Mouse (Mus musculus) adrenal gland, adult (tissue): ENCODE results near the gene Mthfs.
"Not testable (repeated sequence)": the region's sequence is repeated elsewhere in the genome, so short reads cannot be mapped to it uniquely, and the experiment has no call there.

Experiments
- DNase-seq, 2 experiments: peaks; one replicate each; pipeline ENCODE4 v3.0.0; 2022 to 2023; ENCODE audit warnings: low spot score in 1 of 2; ENCODE audit not compliant: inconsistent age in 2 of 2

The Mthfs gene

DNA sequence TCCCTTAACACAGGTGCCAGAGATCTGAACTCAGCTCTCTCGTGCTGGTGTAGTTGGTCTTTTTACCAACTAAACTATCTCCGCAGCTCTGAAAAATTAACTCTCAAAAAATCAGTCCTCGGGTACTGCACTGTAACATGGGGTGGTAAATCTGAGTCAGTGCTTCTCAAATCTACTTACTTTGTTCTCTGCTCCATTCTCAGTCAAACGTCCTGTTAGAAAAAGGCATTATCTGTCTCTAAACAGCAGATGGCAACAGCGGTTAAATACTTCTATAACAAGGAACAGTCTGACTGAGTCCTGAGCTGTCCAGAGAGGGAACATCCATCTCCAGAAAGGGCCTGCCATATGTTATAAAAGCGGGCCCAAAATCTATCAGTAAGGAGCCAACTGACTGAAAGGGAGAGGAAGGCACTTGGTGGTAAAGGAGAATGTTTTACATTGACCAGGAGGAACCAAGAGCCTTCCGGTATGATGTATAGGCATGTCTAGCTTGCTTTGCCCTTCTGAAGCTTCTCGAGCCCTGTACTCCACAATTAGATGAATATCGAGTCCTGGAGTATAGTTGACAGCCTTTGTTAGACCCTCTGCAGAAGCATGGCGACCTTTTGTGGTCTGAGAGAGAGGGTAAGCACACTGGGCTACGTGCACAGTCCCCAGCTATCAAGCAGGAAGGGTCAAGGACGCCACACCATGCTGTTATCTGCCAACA lies at the start of gene Mthfs:
TSS of gene Mthfs (plus strand) at position 324 of the 712 bp plus-strand sequence.
- peak in 1 of 2 experiments; percentile 73 for DNase-seq

DNA sequence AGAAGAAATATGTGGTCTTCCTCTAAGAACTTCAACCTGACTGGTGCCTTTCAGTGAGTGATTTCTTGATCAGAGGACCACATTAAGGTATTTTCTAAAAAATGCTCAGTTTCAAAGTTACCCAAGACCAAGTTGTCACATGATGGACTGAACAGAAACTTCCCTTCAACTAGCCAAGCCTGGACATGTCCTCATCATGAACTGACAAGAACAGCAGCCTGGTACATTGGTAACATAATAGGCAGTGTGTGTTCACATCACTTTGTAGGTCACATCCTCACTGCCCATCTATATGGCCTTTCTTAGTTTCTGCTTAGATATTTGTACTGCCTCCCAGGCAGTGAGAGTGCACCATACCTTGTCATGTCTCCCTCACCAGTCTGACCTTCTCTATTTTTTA lies 37.9 kb upstream of the Mthfs start:
- not testable (repeated sequence) for DNase-seq

DNA sequence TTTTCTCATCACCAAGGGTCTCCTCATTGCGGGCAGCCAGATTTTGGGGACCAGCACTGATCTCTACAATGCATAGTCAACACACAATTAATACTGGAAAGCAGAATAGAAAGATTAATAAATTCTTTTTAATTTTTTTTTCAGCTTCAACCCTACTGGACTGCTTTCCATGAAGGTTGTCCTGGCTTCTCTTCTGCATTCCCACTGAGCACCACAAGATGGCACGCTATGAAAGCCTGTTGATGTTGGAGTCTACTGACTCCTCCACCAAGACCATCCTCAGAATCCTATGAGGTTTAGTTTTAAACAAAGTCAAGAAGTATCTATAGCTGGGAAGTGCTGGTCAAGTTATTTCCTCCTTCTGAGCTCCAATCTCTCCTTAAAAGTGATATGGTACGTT lies 31.6 kb upstream of the Mthfs start:
- DNase-seq = peak; percentile 55 to 90

DNA sequence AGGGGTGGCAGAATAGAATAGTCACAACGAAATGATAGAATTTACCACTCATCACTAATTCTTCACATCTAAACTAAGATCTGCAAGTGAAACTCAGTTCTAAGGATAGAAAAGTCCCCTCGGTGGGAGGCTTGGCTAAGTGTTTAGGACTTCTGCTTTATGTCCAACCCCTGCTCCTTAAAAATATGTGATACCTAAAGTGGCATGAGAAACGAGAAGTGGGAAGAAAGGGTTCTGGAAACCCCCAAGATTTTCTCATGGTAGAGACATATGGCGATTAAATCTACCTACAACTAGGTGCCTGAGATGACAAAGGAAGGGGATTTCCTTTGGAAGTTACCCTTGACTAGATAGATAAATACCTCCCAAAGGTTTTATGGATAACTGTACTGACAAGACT lies 31.0 kb upstream of the Mthfs start:
- DNase-seq = not testable (repeated sequence)

DNA sequence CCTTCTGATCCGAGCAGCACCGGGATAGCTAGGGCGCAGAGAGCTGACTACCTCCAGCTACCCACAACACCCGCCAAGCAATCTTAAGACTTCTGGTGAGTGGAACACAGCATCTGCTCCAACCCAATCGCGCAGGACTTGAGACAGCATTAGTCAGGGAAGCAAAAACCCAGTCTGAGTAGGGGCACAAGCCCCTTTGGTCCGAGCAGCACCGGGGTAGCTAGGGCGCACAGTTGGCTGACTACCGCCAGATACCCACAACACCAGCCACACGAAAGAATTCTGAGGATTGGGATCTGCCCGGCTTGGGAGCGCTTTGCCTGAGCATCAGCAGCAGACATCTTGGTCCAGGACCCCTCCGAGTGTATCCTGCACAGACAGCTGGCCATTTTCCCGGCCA lies 23.5 kb upstream of the Mthfs start:
- DNase-seq = not testable (repeated sequence)

DNA sequence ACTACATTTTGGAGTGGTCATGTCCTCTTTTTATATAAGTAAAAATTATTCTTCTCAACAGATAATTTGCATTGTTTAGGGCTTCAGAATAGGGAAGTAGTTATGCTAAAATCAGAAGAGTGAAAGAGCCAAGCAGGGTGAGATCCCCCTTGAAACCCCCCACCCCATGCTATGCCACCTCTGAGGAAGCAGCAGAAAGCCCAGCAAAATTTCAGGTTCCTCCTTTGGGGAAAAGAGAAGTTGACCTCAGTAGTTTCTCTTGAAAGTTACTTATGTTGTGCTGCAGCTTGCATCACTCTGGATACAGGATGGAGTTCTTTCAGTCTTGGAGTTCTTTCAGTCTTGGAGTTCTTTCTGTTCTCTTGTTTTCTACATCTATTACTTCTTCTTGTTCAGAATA lies 15.0 kb upstream of the Mthfs start:
- DNase-seq = not testable (repeated sequence)

DNA sequence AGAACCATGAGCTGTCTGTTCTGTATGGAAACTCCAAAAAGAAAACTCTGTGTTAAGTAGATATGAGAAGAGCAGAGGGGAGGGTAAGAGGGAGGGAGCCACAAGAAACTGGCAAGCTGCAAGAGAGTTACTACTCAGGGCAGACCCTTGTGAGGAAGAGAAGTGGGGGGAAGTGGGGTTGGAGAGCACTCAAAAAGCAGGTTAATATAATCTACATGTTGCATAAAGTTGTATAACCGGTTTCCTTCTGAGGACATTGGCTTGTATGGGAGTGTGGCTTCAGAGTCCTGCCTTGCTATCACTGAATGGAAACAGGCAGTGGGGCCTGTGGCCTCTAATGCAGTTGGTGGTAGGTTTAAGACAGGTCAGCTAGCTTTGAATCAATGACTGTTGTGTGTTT lies 13.0 kb upstream of the Mthfs start:
- DNase-seq = not testable (repeated sequence)

DNA sequence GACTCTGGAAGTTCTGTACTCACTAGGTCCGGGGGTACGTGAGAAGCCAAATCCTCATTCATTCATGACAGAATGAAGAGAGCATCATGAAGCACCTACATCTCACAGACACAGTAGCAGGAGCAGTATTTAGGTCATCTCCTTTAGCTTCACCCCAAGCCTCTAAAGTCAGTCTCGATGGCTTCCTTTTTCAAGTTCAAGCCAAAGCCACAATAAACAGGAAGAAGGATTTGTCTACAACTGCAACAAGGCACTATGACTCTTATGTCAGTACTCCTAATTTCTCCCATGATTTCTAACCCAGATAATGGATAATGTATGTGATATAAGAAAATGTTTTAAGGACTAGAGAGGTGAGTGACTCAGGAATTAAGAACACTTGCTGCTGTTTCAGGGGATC lies 12.1 kb upstream of the Mthfs start:
- DNase-seq = not testable (repeated sequence)

DNA sequence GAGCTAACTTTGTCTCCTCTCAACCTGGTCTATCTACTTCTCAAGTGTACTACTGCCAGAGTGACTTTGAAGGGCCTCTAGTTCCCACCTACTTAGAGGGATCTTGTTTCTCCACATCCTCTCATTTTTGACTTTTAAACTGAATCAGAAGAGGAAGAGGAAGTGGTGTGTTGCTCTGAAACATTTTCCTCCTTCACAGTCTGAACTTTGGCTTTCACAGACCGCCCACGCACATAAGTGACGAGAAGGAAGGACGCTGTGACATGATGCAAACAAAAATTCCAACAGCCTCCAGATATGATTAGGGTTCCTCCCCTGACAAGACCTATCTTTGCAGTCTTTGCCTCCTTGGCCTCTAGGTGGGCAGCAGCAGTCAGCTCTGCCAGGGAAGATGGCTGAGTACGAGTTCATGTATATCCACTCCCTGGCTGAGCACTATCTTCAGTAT lies 11.5 kb upstream of the Mthfs start, which contains the start of the genes Bcl2a1b and Gm29094:
TSS of gene Bcl2a1b (plus strand) at position 241 of the 448 bp plus-strand sequence.
TSS of gene Gm29094 (plus strand) at position 411 of the 448 bp plus-strand sequence.
- DNase-seq = peak in 1 of 2 experiments; percentile 51

DNA sequence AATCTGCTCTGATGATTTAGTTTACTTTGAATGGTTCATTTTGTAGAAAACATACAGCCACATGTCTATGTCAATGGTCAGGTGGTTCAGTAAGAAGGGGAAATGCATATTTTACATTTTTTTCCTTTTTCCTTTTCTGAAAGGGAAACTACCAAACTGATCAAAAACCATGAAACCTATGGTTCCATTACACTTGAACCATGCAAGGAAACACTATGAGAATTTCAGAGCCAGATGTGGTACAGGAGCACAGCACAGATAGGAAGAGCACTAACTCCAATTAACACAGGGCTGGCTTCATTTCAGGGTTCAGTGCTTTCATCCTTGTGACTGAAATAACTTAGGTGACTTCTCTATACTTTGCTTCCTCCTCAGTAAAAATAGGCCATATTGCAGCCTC lies 8.2 kb upstream of the Mthfs start:
- not testable (repeated sequence) for DNase-seq

DNA sequence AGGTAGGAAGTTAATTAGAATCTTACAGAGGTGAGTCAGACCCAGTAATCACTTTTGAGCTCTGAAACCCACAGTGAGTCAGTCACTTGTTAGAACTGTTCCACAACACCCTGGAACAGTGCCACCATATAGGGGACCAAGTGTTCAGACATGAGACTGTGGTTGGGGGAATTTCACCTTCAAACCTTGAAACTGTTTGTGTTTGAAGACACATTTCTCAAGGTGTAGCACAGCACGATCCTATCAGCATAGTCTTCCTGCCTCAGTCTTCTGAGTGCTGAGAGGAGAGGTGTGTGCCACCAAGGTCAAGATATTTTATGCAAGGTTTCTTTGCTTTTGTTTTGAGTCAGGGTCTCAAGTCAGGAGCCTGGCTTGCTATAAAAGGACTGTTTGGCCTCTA lies 1.5 kb upstream of the Mthfs start:
- not testable (repeated sequence) for DNase-seq

DNA sequence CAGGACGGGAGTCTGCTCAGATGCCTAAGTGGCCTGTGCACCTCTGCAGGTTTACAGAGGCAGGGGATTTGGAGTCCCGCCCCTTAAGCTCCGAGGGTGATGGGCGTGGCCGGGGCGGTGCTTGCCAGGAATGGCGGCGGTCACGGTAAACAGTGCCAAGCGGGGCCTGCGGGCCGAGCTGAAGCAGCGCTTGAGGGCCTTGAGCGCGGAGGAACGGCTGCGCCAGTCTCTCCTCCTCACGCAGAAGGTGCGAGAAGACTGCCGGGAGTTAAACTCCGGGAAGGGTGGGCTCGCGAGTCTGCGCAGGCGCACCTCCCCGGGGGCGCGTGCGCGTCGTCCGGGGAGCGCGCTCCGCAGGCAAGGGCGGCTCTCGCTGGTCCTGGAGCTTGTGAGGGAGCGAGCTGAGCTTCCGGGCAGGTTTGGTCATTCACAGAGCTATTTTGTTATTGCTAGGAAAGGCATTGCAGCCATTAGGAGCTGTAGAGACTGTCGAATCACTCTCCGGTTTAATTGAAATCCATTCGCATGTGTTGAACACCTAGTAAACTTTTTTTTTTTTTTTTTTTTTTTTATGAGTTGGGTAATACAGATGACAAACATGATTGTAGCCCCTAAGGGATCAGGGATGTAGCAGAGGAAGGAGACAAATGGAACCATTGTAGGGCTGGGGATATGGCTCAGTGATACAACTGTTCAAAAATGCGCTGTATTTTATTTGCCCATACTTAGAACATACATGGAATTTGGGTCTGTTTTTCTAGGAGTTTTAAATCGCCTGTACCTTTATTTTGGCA lies 786 bp downstream of the Mthfs start:
- peak; percentile 94 to 99 for DNase-seq

DNA sequence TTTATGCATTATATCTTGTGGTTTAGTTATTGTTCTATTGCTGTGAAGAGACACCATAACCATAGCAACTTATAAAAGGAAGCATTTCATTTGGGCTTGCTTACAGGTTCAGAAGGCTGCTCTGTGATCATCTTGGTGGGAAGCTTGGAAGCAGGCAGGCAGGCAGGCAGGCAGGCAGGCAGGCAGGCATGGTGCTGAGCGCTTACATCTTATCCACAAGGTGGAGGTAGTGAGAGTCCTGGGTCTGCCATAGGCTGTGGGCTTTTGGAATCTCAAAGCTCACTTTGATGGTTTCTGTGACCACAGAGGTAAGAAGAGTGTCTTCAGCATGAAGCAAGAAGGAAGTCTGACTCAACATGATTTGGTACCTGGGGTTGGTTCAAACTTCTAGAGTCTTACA lies 2.0 kb downstream of the Mthfs start:
- DNase-seq = peak; percentile 35 to 71

DNA sequence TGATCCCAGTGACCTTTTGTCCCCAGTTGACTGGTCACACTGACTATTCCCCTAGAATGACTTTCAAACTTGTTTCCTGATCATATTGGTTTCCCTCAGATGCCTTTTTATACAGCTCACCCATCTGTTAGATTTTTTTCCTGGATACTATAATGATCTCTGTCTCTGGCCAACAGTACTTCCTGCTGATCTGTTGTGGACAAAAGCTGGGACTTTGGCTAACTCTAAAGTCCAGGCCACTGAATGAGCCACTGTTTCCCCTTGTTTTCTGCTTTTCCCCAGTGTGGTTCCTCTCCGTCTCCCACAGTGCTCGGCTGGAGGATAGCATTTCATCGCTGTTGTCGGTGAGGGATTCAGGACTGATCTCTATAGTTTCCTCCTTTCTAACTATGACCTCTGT lies 7.7 kb downstream of the Mthfs start:
- peak in 1 of 2 experiments; percentile 18 for DNase-seq

DNA sequence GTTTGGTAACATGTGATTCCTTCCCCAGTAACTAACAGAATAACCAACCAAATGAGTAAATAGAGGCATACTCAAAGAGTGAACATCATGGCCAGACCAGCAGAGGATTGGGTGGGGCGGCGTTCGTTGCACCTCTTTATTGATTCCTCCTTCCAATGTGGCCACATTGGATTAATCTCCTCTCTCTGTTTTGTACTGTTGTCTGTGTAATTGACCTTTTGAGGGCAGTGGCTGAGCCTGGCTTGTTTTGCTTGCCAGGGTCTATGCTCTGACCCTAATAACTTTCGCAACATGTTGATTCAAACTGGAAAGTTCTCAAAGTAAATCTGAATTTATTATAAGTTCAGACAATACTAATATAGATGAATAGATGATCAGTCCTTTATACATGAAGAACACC lies 9.2 kb downstream of the Mthfs start:
- not testable (repeated sequence) for DNase-seq

DNA sequence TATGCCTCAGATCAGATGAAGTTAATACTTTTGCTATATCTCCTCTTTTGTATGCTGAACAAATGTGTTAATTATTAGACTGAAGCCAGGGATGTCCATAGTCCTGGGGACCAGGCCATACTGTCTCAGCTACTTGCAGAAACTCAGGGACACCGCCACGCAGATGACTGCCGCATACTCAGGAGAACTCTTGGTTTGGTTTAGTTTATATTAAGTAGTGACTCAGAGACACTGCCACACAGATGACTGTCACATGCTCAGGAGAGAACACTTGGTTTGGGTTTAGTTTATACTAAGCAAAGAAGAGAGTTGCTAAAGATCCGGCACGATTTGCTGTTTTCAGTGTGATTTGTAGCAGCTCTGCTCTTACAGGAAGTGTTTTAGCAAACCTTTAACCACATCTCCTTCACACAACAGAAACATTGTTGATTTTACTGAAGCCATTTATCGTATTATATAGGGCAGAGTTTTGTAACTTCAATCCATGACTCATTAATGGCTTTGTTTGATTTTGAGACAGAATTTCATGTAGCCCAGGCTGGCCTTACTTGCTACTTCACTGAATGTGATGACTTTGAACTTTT lies 10.3 kb downstream of the Mthfs start:
- not testable (repeated sequence) for DNase-seq

DNA sequence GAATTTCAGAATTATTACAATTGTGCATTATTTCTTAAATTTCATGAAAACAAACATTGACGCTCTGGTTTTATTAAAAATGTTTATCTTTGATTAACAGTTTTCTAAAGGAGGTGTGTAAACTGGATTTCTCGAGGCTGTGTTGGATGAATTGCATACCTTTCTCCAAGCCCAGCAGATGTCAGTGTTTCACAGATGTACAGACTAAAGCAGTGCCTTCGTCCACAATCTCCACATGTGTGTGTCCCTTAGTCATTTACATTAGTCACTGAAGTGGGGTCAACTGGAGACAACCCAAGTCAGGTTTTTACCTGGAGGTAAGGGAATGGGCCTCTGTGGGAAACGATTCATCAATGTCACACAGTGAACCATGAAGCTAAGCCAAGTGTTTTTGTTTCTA lies 15.6 kb downstream of the Mthfs start:
- peak in 1 of 2 experiments; percentile 53 for DNase-seq

DNA sequence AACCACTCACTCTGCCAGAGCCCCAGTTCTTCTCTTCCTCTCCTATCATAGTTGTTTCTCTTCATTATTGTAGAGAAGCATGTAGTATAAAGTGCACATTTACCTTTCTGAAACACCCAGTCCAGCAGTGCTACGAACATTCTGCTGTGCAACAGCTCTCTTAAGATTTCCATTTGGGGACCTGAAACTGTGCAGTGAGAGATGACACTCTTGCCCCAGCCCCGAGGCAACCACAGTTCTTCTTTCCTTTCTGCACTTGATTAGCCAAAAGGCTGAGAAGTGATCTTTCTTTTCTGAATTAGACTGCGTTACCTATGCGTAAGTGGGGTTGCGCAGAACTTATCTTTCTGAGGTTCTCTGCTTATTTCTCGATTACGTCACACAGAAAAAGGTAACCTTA lies 17.6 kb downstream of the Mthfs start:
- DNase-seq = no peak

DNA sequence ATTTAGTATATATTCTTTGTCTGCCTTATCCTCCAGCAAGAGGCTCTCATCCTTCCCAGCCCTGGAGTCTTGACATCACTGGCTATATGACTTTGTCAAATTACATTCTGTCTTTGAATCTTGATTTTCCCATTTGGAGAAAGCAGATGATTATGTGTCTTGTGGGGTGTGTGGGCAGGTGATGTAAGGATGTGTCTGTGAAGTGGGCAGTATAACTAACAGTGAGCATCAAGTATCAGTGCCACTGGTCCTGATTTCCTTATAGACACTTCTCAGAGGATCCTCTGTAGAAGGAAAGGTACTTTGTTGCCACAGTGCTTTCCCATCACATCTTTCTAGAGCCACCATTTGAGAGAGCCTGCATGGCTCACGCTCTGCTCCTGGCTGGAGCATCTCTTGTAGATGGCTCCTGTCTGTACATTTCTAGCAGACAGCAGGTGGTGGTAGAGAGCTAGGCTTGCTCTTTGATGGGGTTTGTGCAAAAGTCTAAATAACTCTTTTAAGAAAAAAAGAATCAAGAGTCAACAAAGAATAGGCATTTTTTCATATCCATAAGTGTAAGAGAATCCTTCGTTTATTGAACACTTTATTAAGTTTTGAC lies 20.5 kb downstream of the Mthfs start:
- DNase-seq = peak; percentile 26 to 75

DNA sequence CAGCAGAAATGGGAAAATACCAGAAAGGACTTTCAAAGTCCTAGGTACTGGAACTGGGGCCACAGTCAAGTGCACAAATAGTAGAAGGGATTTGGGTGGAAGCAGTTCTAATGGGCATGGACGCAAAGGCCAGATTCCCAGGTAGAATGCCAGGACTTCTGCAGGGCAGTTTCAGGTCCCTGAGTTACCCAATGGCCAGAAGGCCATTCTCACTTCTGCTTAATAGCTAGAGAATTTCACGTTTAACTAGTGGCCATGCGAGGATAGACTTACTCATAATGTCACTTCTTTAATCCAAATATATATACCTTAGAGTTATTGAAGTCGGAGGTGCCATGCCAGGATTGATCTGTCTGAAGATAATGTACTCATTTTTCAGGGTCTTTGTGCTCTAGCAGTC lies 26.7 kb downstream of the Mthfs start:
- DNase-seq = not testable (repeated sequence)

DNA sequence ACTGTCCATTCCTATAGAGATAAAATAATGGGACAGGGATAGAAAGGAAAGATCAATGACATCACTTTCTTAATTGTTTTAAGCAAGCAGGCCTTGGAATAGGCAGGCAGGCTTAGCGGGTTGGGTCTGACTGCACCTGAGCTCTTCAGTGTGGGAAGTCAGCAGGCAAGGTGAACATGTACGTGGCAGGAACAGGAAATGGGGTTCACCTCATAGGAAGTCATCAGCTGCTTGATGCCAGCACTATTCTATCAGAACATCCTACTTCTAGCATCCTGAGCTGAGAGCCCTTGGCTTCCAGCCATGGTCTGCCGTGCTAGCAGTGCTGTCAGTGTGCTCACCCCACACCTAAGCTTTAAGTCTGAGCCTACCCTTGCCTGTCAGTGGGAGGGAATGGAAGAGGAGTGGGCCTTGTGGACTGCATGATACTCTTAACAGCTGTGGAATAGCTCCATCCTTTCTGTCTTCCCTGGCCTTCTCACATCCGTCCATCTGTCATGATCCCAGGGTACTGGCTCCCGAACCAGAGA lies 28.6 kb downstream of the Mthfs start:
- not testable (repeated sequence) for DNase-seq
